ENCODE assay signal across 9 mouse cellular contexts in the genomic region with DNA sequence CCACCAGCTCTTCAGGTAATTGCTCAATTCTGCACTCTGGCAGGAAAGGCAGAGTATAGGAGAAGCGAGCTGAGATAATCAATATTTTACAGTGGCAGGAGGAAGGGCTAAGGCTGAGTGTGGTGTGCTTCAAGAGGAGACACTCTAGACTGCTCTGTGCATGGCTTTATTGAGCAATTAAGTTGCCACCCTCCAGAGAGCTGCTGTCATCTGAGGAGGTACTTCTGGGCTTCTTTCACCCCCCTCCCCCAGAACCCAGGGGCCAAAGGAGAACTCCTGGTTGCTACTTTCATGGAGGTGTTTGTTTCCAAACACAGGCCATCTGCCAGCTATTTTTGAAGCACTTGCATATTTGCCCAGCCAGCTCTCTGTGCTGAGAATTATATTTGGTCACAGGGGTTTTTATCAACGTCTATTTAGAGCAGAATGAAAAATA.
A peak's percentile ranks its signal among the peaks of the same experiment; 100 is the strongest.
DNase-seq lines count a peak whose midpoint lies in the region; ATAC-seq lines count a peak whose summit lies in the region.
"Had no signal": no experiment of that assay in that cellular context is flagged by ENCODE, and none has a peak within 500 bp of the region (broad histone marks: within the 10 kb centered on the region; RNA-seq: fewer than 3 reads in every experiment).

No protein-coding gene starts in this region.

- no peak for ATAC-seq in CD4-positive, CD25-positive, alpha-beta regulatory T cell, adult 4 months

- DNase-seq in left cerebral cortex, postnatal 25 days (ENCODE audit: low spot score in 2 of 2) = peak; percentile 20
- no peak for DNase-seq in left cerebral cortex, postnatal 36 days (ENCODE audit: low spot score in 2 of 2)
- peak; percentile 74 for DNase-seq in gastrocnemius, postnatal 25 days
- DNase-seq in heart, postnatal 25 days (ENCODE audit: low spot score) = peak; percentile 14
- DNase-seq in lung, postnatal 25 days (ENCODE audit: low spot score) = peak; percentile 59
- no peak for DNase-seq in spleen, postnatal 36 days (ENCODE audit: low spot score in 2 of 2)
- DNase-seq: kidney, postnatal 36 days; thymus, adult 2 months had no signal

- intact Hi-C loops in left cerebral cortex, postnatal 25 days (cut with DNase I) = no loop called here
- intact Hi-C loops in left cerebral cortex, postnatal 36 days (cut with DNase I) = no loop called here
- intact Hi-C loops in heart, postnatal 25 days (cut with DNase I) = no loop called here

Comparison
In these comparisons a context has a peak if more than half of its experiments do, and no peak if none do; other contexts are left out.
1. DNase-seq: peak in left cerebral cortex, postnatal 25 days (2 of 2), gastrocnemius, postnatal 25 days (single experiment), heart, postnatal 25 days (single experiment) and lung, postnatal 25 days (single experiment); none in left cerebral cortex, postnatal 36 days (0 of 2) and spleen, postnatal 36 days (0 of 2).